Mouse (Mus musculus) embryonic facial prominence, embryonic 14.5 days (tissue): ENCODE results near the gene Vangl2. TPM values are rescaled to one million over a fixed set of nuclear protein-coding genes. Genes with fewer than 3 reads are reported as not detected.

Experiments used
- ATAC-seq: fragments of 200-750 bp; cut with Nextera tagmentation; 2 replicates; pipeline ENCODE4 v1.8.0; 2017; ENCODE audit warnings: low read depth, moderate number of reproducible peaks, moderate TSS enrichment
- DNase-seq: peaks from one replicate; pipeline ENCODE4 v3.0.0-alpha.2; 2015; ENCODE audit warnings: low spot score
- H3K27ac ChIP-seq: fragments of 300-500 bp; sonication (generic); replicated peaks from 2 replicates; pipeline ENCODE4 v1.5.1; 2014; ENCODE audit warnings: low read depth, mild to moderate bottlenecking, low read length, moderate library complexity
- H3K27me3 ChIP-seq: fragments of 300-500 bp; sonication (generic); replicated peaks from 2 replicates; pipeline ENCODE4 v1.6.1; 2014; ENCODE audit warnings: low read length; ENCODE audit not compliant: control insufficient read depth, insufficient read depth
- H3K36me3 ChIP-seq: fragments of 300-500 bp; sonication (generic); 2 replicates; pipeline ENCODE4 v1.6.1; 2014; ENCODE audit warnings: low read length, mixed read lengths; ENCODE audit not compliant: control insufficient read depth, insufficient read depth
- H3K4me1 ChIP-seq: fragments of 300-500 bp; sonication (generic); 2 replicates; pipeline ENCODE4 v1.6.1; 2014; ENCODE audit warnings: antibody characterized with exemption, low read length; ENCODE audit not compliant: control insufficient read depth, insufficient read depth
- H3K4me2 ChIP-seq: fragments of 300-500 bp; sonication (generic); 2 replicates; pipeline ENCODE4 v1.6.1; 2014; ENCODE audit warnings: low read depth, mild to moderate bottlenecking, low read length, moderate library complexity, mixed read lengths
- H3K4me3 ChIP-seq: fragments of 300-500 bp; sonication (generic); 2 replicates; pipeline ENCODE4 v1.5.1; 2014; ENCODE audit warnings: low read depth, mild to moderate bottlenecking, low read length
- H3K9ac ChIP-seq: fragments of 300-500 bp; sonication (generic); 2 replicates; pipeline ENCODE4 v1.6.1; 2014; ENCODE audit warnings: low read depth, mild to moderate bottlenecking, low read length, moderate library complexity, mixed read lengths
- H3K9me3 ChIP-seq: fragments of 300-500 bp; sonication (generic); 2 replicates; pipeline ENCODE4 v1.6.1; 2016; ENCODE audit warnings: low read length; ENCODE audit not compliant: control insufficient read depth
- WGBS: fragments of 180-500 bp; shearing (Covaris S2); extraction: QIAGEN DNeasy Blood & Tissue Kit; methylation state at CpG from one replicate; pipeline ENCODE4 v1.1.7; 2014; 5-methylcytosine and 5-hydroxymethylcytosine counted together
- polyA plus RNA-seq: library from polyadenylated mRNA; unstranded; fragments of >200 nt; fragmentation: Nextera tagmentation; extraction: Ambion mirVana; gene quantifications from 2 replicates; pipeline ENCODE4 v1.2.1, GENCODE M21; 2014

Vangl2 gene
- polyA plus RNA-seq, 1 experiment from 2014 or later = 13.5 TPM

DNA sequence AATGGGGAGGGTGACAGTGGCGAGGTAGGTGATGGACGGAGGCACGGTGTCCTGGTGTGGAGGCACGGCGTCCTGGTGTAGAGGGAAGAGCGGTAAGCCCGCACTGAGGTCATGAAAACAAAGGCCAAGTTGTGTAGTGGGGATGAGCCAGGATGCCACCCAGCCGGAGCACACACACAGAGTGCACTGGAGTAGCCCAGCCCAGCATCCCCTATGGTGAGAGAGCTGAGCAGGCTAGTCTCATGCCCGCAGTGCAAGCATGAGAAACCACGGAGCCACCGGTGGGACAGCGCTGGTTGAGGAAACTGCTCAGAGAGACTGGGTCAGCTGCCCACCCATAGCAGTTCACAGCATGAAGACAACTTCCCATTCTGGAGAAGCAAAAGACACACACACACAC lies 26.6 kb downstream of the Vangl2 start:
- no peak for DNase-seq
- WGBS = 40% methylated on average over 11 of the region's 12 CpGs
- ATAC-seq = 0 out of 2 replicates have a peak, but pooled peaks have one; percentile 17
- Histone ChIP-seq H3K27me3 (no peaks in the 10 kb centered on the region), H3K9me3 (no peaks in the 10 kb centered on the region), H3K9ac (peak overlapping the region; percentile 14; the same call in 1 of the 2 replicates), H3K4me1 (no peaks in the 10 kb centered on the region), H3K4me2 (no peak overlapping the region), H3K4me3 (no peak overlapping the region), H3K27ac (no peak overlapping the region; the same call in 1 of the 2 replicates), H3K36me3 (peaks cover 40% of the 10 kb centered on the region)

- 44% methylated on average over 3 of the region's 3 CpGs for WGBS
- ATAC-seq = peak; percentile 48; the same call in 1 of the 2 replicates
Observed at GRCm38 (mm10) chr1:172000641-172001040, 27.6 kb downstream of the Vangl2 start.

GRCm38 (mm10) chr1:171998820-171999597 lies 29.2 kb downstream of the Vangl2 start:
- no peak overlapping the region for H3K4me3 ChIP-seq
- H3K27ac ChIP-seq = no peak overlapping the region
- H3K4me1 ChIP-seq = no peaks in the 10 kb centered on the region
- H3K36me3 ChIP-seq = peaks cover 14% of the 10 kb centered on the region
- no peaks in the 10 kb centered on the region for H3K9me3 ChIP-seq
- H3K9ac ChIP-seq = no peak overlapping the region
- no peak overlapping the region for H3K4me2 ChIP-seq
- no peak for DNase-seq
- no peaks in the 10 kb centered on the region for H3K27me3 ChIP-seq
- WGBS = 89% methylated on average over 13 of the region's 13 CpGs
- ATAC-seq = no peak

More at GRCm38 (mm10) chr1:172000641-172001040, 27.6 kb downstream of the Vangl2 start:
- Histone ChIP-seq H3K4me1 (no peaks in the 10 kb centered on the region), H3K27ac (no peak overlapping the region), H3K4me2 (no peak overlapping the region), H3K27me3 (no peaks in the 10 kb centered on the region), H3K4me3 (no peak overlapping the region), H3K36me3 (peaks cover 29% of the 10 kb centered on the region), H3K9ac (no peak overlapping the region), H3K9me3 (no peaks in the 10 kb centered on the region)
- peak; percentile 45 for DNase-seq

DNA sequence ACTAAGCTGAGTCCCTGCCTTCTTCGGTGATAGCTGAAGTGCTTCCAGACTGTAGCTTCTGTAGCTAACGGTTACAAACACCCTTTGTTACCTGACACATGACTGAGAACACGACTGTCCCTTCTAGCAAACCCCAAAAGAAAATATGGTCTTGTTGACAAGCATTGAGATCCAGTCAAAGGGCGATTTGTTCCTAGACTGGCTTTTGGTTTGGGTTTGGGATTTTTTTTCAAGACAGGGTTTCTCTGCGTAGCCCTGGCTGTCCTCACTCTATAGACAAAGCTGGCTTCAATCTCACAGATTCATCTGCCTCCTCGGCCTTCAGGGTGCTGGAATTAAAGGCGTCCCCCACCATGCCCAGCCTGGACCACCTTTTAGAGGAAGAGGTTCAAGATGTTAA lies 31.5 kb downstream of the Vangl2 start:
- H3K27me3 ChIP-seq = no peaks in the 10 kb centered on the region
- WGBS = 70% methylated on average over 7 of the region's 7 CpGs
- no peak for DNase-seq

GRCm38 (mm10) chr1:171994918-171995715 lies 33.1 kb downstream of the Vangl2 start:
- WGBS = 70% methylated on average over 11 of the region's 11 CpGs

More for the DNA sequence above, 31.5 kb downstream of the Vangl2 start:
- Histone ChIP-seq H3K36me3 (no peaks in the 10 kb centered on the region), H3K9me3 (no peaks in the 10 kb centered on the region), H3K9ac (no peak overlapping the region), H3K4me3 (no peak overlapping the region), H3K27ac (no peak overlapping the region), H3K4me1 (no peaks in the 10 kb centered on the region), H3K4me2 (no peak overlapping the region)
- no peak for ATAC-seq

GRCm38 (mm10) chr1:171994501-171994900 lies 33.7 kb downstream of the Vangl2 start:
- Histone ChIP-seq H3K27ac (no peak overlapping the region), H3K36me3 (no peaks in the 10 kb centered on the region), H3K4me1 (no peaks in the 10 kb centered on the region), H3K9me3 (no peaks in the 10 kb centered on the region), H3K4me2 (no peak overlapping the region), H3K9ac (no peak overlapping the region), H3K27me3 (no peaks in the 10 kb centered on the region), H3K4me3 (no peak overlapping the region)
- DNase-seq (no peak), ATAC-seq (no peak)
- WGBS = 73% methylated on average over 2 of the region's 2 CpGs

More at GRCm38 (mm10) chr1:171994918-171995715, 33.1 kb downstream of the Vangl2 start:
- Histone ChIP-seq H3K4me3 (no peak overlapping the region), H3K9ac (no peak overlapping the region), H3K4me2 (no peak overlapping the region), H3K4me1 (no peaks in the 10 kb centered on the region), H3K9me3 (no peaks in the 10 kb centered on the region), H3K36me3 (no peaks in the 10 kb centered on the region), H3K27ac (no peak overlapping the region), H3K27me3 (no peaks in the 10 kb centered on the region)
- no peak for ATAC-seq
- DNase-seq = no peak

- peaks cover 6% of the 10 kb centered on the region; the same call in 1 of the 2 replicates for H3K9me3 ChIP-seq
- DNase-seq (no peak), ATAC-seq (no peak)
- H3K9ac ChIP-seq = no peak overlapping the region
- H3K4me1 ChIP-seq = no peaks in the 10 kb centered on the region
- no peak overlapping the region for H3K27ac ChIP-seq
- no peaks in the 10 kb centered on the region for H3K36me3 ChIP-seq
- H3K4me2 ChIP-seq = no peak overlapping the region
- 80% methylated on average over 4 of the region's 4 CpGs for WGBS
- no peaks in the 10 kb centered on the region for H3K27me3 ChIP-seq
- H3K4me3 ChIP-seq = no peak overlapping the region
Observed at GRCm38 (mm10) chr1:171992901-171993530, 35.2 kb downstream of the Vangl2 start.

DNA sequence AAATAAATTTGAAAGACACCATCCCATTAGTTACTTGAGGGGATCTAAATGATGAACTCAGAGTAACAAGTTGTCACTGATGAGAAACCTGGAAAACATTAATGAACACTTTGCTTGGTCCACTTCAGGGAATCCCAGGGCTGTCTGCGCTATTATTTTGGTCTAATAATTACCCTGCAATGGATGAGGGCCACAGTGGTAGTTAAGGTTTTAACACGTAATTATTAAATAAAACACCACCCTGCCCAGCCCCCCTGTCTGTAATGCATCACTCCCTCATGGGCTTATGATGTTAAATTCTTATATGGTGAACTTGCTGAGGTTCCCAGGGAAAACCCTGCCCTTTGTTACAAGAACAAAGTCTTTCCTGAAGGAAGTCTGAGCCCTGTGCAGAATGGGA lies 36.4 kb downstream of the Vangl2 start:
- Histone ChIP-seq H3K9ac (no peak overlapping the region), H3K9me3 (peaks cover 6% of the 10 kb centered on the region; the same call in 1 of the 2 replicates), H3K36me3 (no peaks in the 10 kb centered on the region), H3K4me3 (no peak overlapping the region), H3K27me3 (no peaks in the 10 kb centered on the region), H3K4me1 (no peaks in the 10 kb centered on the region), H3K27ac (no peak overlapping the region), H3K4me2 (no peak overlapping the region)
- 83% methylated on average over 2 of the region's 2 CpGs for WGBS
- DNase-seq (no peak), ATAC-seq (no peak)
